Mouse (Mus musculus): ENCODE results near the gene Ctsr.

DNA sequence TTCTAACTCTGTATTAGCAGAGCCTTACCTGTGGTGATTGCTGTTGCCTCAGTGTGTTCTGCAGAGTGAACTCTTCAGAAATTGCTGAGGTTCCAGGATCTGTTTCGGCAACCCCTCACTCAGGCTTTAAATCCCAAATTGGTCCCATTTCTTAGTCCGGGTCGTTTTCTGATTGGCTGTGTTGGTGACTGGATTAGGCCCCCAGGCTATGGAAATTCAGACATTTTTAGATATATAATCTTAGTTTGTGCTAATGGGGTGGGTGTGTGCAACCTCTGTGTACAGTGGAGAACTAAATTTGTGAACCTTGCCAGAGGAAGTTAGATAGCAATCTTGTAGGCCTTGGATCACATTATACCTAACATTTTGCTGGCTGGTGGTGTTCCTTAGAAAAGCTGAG, 39.3 kb upstream of the Ctsr start, which contains the start of gene Cts6:
- no peak for TF ChIP-seq CTCF (IDR thresholded peaks at IDR 0.05; ENCODE audit: low read depth)
- TF ChIP-seq EP300 (IDR thresholded peaks at IDR 0.05; ENCODE audit: low read depth): no peak
